Mouse (Mus musculus): ENCODE results near the gene Pdcd11. TPM values are rescaled to one million over a fixed set of nuclear protein-coding genes. Genes with fewer than 3 reads are reported as not detected.
A peak's percentile ranks its signal among the peaks of the same experiment; 100 is the strongest.

The Pdcd11 gene
- polyA plus RNA-seq, 2 experiments: 11.1 to 20.8 TPM

- Histone ChIP-seq H3K4me3 (replicated peaks; ENCODE audit: low read length) (peak overlapping the region; percentile 83), H3K27ac (replicated peaks; ENCODE audit: low read depth, low read length) (no peak overlapping the region), H3K9me3 (ENCODE audit: control insufficient read depth, low read length) (no peaks in the 10 kb centered on the region), H3K9ac (ENCODE audit: low read depth, low read length, severe bottlenecking) (peak overlapping the region; percentile 77), H3K27me3 (ENCODE audit: control insufficient read depth, insufficient read depth, low read length) (no peaks in the 10 kb centered on the region), H3K4me2 (replicated peaks; ENCODE audit: low read depth, low read length, severe bottlenecking) (peak overlapping the region; percentile 59), H3K4me1 (ENCODE audit: control insufficient read depth, insufficient read depth, low read length) (peaks cover 14% of the 10 kb centered on the region), H3K36me3 (ENCODE audit: control insufficient read depth, insufficient read depth, low read length) (peaks cover 26% of the 10 kb centered on the region)
- ATAC-seq (ENCODE audit: low FRiP score, low read depth): no peak
- TF ChIP-seq POLR2A (IDR thresholded peaks at IDR 0.05; ENCODE audit: borderline replicate concordance, extremely low read depth, insufficient read depth, insufficient read length): no peak
- WGBS: 11% methylated on average over 7 of the region's 7 CpGs
- DNase-seq (ENCODE audit: low spot score): no peak
Observed at GRCm38 (mm10) chr19:47049840-47050239, 40.7 kb upstream of the Pdcd11 start.

DNA sequence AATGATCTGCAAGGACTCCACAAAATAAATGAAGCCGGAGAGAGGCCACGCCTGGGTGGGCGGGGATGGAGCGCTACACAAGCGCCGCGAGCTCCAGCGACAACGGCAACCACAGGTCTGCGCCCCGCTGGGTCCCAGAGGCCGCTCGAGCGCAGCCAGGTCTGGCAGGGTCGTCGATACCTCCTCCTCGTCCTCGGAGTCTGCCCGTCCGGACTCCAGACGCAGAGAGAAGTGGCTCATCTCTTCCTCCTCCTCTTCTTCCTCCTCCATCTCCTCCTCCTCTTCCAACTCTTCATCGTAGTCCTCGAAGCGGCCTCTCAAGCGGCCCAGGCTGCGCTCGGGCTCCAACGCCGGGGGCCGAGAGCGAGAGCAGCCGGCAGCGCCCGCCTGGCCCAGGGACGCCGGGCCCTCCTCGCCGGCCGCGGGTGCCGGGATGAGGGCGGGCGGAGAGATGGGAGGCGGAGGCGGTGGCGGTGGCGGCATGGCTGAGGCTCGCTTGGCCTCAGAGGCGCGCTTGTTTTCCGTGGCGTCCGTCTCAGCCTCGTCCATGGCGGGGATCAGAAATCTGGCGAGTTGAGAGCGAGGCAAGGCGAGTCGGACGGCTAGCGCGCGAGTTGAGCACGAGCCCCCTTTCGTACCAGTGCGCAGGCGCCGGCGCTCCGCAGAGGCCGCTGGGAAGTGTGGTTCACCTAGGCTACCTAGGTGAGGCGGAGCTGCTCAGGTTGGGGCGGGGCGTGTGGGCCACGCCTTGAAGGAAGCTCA, 40.1 kb upstream of the Pdcd11 start, which contains the start of gene Pcgf6:
Gene Pcgf6 (minus strand): TSS at position 636 of the 762 bp plus-strand sequence.
- Histone ChIP-seq H3K4me2 (replicated peaks; ENCODE audit: low read depth, low read length, severe bottlenecking) (peak within 1 kb of the TSS; percentile 59), H3K4me1 (ENCODE audit: control insufficient read depth, insufficient read depth, low read length) (peaks cover 14% of the 10 kb centered on the region), H3K9ac (ENCODE audit: low read depth, low read length, severe bottlenecking) (peak within 1 kb of the TSS; percentile 77), H3K4me3 (replicated peaks; ENCODE audit: low read length) (peak within 1 kb of the TSS; percentile 83), H3K27me3 (ENCODE audit: control insufficient read depth, insufficient read depth, low read length) (no peaks in the 10 kb centered on the region), H3K9me3 (ENCODE audit: control insufficient read depth, low read length) (no peaks in the 10 kb centered on the region), H3K36me3 (ENCODE audit: control insufficient read depth, insufficient read depth, low read length) (peaks cover 22% of the 10 kb centered on the region), H3K27ac (replicated peaks; ENCODE audit: low read depth, low read length) (peak within 1 kb of the TSS; percentile 80)
- ATAC-seq (ENCODE audit: low FRiP score, low read depth): peak; percentile 84
- peak; percentile 74 for DNase-seq (ENCODE audit: low spot score)
- 1% methylated on average over 75 of the region's 75 CpGs for WGBS
- peak; percentile 74; the same call in 1 of the 2 replicates for TF ChIP-seq POLR2A (IDR thresholded peaks at IDR 0.05; ENCODE audit: borderline replicate concordance, extremely low read depth, insufficient read depth, insufficient read length)

DNA sequence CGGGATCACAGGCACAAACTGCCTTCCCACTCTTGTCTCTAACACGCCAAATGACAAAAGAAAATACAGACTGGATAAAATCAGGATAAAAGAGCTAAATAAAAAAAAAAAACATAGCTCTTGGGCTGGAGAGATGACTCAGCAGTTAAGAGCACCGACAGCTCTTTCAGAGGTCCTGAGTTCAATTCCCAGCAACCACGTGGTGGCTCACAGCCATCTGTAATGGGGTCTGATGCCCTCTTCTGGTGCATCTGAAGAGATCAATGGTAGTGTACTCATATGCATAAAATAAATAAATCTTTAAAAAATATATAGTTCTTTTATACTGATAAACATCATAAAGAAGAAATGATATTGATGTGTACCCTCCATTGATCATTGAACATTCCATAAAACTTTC, 37.6 kb upstream of the Pdcd11 start:
- Histone ChIP-seq H3K4me2 (replicated peaks; ENCODE audit: low read depth, low read length, severe bottlenecking) (no peak overlapping the region), H3K4me3 (replicated peaks; ENCODE audit: low read length) (no peak overlapping the region), H3K9ac (ENCODE audit: low read depth, low read length, severe bottlenecking) (no peak overlapping the region), H3K9me3 (ENCODE audit: control insufficient read depth, low read length) (no peaks in the 10 kb centered on the region), H3K27me3 (ENCODE audit: control insufficient read depth, insufficient read depth, low read length) (no peaks in the 10 kb centered on the region), H3K36me3 (ENCODE audit: control insufficient read depth, insufficient read depth, low read length) (peaks cover 2% of the 10 kb centered on the region; the same call in 1 of the 2 replicates), H3K4me1 (ENCODE audit: control insufficient read depth, insufficient read depth, low read length) (peaks cover 14% of the 10 kb centered on the region), H3K27ac (replicated peaks; ENCODE audit: low read depth, low read length) (no peak overlapping the region)
- DNase-seq (ENCODE audit: low spot score) (no peak), ATAC-seq (ENCODE audit: low FRiP score, low read depth) (no peak)
- no peak for TF ChIP-seq POLR2A (IDR thresholded peaks at IDR 0.05; ENCODE audit: borderline replicate concordance, extremely low read depth, insufficient read depth, insufficient read length)
- 80% methylated on average over 4 of the region's 4 CpGs for WGBS

DNA sequence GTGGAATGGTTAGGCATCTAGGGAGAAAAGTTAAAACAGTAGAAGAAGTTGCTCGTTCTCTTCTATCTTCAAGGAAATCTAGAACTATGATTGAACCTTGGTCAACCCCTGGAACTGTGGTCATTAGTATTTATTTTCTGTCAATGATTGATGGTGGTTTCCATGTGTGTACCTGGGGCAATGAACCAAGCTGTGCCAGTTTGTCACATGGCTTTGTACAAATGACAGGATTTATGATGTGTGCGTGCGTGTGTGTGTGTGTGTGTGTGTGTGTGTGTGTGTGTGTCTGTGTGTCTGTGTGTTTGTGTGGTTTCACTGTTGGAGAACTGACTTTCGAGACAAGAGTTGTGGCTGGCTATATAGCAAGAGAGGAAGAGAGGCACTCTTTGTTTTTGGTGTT, 37.1 kb upstream of the Pdcd11 start:
- no peak overlapping the region for H3K27ac ChIP-seq (replicated peaks; ENCODE audit: low read depth, low read length)
- H3K4me3 ChIP-seq (replicated peaks; ENCODE audit: low read length): no peak overlapping the region
- H3K4me2 ChIP-seq (replicated peaks; ENCODE audit: low read depth, low read length, severe bottlenecking): no peak overlapping the region
- 78% methylated on average over 4 of the region's 4 CpGs for WGBS
- H3K9me3 ChIP-seq (ENCODE audit: control insufficient read depth, low read length): no peaks in the 10 kb centered on the region
- ATAC-seq (ENCODE audit: low FRiP score, low read depth) (no peak), DNase-seq (ENCODE audit: low spot score) (no peak)
- H3K9ac ChIP-seq (ENCODE audit: low read depth, low read length, severe bottlenecking): no peak overlapping the region
- TF ChIP-seq POLR2A (IDR thresholded peaks at IDR 0.05; ENCODE audit: borderline replicate concordance, extremely low read depth, insufficient read depth, insufficient read length): no peak
- H3K4me1 ChIP-seq (ENCODE audit: control insufficient read depth, insufficient read depth, low read length): peaks cover 14% of the 10 kb centered on the region
- H3K27me3 ChIP-seq (ENCODE audit: control insufficient read depth, insufficient read depth, low read length): no peaks in the 10 kb centered on the region
- H3K36me3 ChIP-seq (ENCODE audit: control insufficient read depth, insufficient read depth, low read length): no peaks in the 10 kb centered on the region

GRCm38 (mm10) chr19:47057684-47058083, 32.9 kb upstream of the Pdcd11 start:
- H3K4me3 ChIP-seq (replicated peaks; ENCODE audit: low read length): no peak overlapping the region
- H3K36me3 ChIP-seq (ENCODE audit: control insufficient read depth, insufficient read depth, low read length): no peaks in the 10 kb centered on the region
- H3K27ac ChIP-seq (replicated peaks; ENCODE audit: low read depth, low read length): no peak overlapping the region
- no peaks in the 10 kb centered on the region for H3K27me3 ChIP-seq (ENCODE audit: control insufficient read depth, insufficient read depth, low read length)
- no peak for ATAC-seq (ENCODE audit: low FRiP score, low read depth)
- H3K9ac ChIP-seq (ENCODE audit: low read depth, low read length, severe bottlenecking): no peak overlapping the region
- H3K9me3 ChIP-seq (ENCODE audit: control insufficient read depth, low read length): no peaks in the 10 kb centered on the region
- H3K4me2 ChIP-seq (replicated peaks; ENCODE audit: low read depth, low read length, severe bottlenecking): no peak overlapping the region
- no peaks in the 10 kb centered on the region for H3K4me1 ChIP-seq (ENCODE audit: control insufficient read depth, insufficient read depth, low read length)
- DNase-seq (ENCODE audit: low spot score): no peak
- no peak for TF ChIP-seq POLR2A (IDR thresholded peaks at IDR 0.05; ENCODE audit: borderline replicate concordance, extremely low read depth, insufficient read depth, insufficient read length)
- WGBS: 77% methylated on average over 1 of the region's 1 CpGs
